Mouse (Mus musculus) erythroid progenitor cell, adult 5-6 weeks (primary cell): ENCODE measurements around the gene Rnf182. TPM values are rescaled to one million over a fixed set of nuclear protein-coding genes. Genes with fewer than 3 reads are reported as not detected.

Experiments used
- ATAC-seq: replicated peaks from 2 replicates; pipeline ENCODE4 v1.8.0; 2016; ENCODE audit warnings: moderate number of reproducible peaks, mild to moderate bottlenecking, moderate TSS enrichment, inconsistent platforms; ENCODE audit not compliant: poor library complexity, low FRiP score, severe bottlenecking
- total RNA-seq, 2 experiments: library from RNA; stranded (forward) in 1 of 2; stranded (reverse) in 1 of 2; fragments of 150-400 nt in 1 of 2; fragments of 186-747, 209-891 nt in 1 of 2; gene quantifications; 2 replicates each; pipeline versions ENCODE4 v1.2.3 to v1.2.4; 2015 to 2017; ENCODE audit warnings: low replicate concordance in 2 of 2

Rnf182 gene
- total RNA-seq, 2 experiments from 2014 or later: not detected

DNA sequence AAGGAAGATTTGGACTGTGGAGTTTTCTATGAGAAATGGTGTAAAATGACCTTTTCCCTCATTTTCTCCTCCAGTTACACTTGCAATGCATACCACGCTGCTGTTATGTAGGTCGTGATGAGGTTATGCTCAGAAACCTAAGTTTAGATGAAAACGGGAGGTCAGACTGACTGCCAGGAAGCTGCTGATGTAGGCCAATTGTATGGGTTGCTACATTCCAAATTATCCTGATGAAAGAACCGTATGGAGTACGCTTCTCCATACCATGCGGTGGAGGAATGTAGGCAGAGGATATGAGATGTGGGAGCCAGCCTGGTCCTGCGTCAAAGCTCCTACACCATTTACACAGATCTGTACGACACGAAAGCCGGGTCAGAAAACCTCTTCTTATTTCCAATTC, 72.6 kb downstream of the Rnf182 start:
- ATAC-seq: no peak

DNA sequence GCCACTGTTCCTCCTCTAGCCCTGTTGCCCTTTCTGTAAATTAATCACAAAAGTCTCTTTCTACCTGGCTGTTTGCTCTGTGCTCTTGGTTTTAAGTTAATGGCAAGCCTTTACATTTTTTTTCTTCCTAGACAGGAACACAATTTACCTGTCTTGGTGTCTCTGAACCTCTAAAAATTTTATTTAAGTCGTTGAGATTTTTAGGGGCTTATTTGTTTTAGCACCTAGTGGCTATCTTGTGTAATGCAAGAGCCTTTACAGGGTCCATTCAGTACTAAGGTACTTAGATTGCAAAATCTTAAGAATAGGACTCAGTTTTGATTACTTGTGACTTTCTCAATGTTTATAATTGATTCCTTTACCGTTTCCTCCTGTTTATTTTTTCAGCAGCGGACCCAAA, 76.2 kb downstream of the Rnf182 start:
- no peak for ATAC-seq

DNA sequence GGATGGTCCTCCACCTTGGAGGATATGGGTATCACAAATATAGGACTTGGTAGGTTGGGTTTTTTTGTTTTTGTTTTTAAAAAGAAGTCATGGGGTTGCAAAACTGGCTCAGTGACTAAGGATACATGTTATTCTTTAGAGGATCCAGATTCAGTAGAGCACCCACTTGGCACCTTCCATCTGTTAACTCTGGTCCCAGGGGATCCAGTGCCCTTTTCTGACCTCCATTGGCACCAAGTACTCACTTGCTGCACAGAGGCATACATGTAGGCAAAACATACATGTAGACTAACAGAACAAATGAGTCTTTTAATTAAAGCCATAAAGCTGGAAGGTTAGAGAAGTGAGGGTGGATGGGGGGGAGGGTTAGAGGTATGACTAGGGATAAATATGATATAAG, 80.0 kb downstream of the Rnf182 start:
- no peak for ATAC-seq

DNA sequence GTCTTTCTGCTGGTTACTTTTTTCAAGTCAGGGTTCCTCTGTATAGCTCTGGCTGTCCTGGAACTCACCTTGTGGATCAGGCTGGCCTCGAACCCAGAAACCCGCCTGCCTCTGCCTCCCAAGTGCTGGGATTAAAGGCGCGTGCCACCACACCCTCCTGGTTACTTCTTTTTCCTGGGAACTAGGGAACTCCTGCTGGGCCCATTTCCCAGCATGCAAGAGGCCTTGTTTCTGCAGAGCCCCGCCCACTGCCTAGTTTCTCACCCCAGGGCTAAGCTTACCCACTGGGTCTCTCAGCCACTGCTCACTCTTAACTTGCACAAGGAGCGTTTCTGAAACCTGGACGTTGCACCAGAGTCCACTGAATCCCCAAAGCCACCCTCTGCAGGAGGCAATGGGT, 80.5 kb downstream of the Rnf182 start:
- ATAC-seq: no peak

DNA sequence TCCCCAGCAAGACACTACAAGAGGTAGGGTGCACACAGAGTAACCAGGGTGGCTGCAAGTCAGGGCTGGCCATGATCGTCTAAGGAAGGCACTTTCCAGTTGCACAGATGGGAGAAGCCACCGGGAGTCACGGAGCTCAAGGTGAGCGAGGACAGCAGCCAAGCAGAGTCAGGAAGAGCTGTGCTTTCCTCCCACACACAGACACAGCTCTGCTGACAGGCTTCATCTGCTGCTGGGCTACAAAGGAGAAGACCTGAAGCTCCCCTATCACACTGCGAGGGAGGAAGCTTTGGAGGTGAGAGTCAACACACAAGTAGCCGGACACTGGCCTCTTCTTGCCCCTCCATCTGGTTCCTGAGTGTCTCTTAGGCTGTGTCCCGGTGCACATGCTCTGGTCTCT, 83.0 kb downstream of the Rnf182 start:
- no peak for ATAC-seq

DNA sequence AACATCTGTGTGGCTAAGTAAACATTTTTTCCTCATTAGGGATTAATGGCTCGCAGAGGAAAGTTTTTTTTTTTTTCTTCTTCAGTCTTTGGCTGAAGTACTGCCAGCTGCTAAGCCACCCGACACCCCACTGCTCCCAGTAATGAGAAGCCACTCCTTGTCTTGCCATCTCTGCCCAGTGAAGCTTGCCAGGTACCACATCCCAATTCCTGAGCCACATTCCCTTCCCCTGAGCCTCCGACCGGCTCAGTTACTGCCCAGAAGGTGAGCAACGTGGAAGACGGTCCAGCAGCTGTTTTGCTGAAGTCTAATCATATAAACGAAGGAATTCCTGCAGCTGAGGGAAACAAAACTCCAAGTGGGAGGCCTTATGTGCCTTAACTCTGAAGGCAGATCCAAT, 88.0 kb downstream of the Rnf182 start:
- ATAC-seq: no peak

DNA sequence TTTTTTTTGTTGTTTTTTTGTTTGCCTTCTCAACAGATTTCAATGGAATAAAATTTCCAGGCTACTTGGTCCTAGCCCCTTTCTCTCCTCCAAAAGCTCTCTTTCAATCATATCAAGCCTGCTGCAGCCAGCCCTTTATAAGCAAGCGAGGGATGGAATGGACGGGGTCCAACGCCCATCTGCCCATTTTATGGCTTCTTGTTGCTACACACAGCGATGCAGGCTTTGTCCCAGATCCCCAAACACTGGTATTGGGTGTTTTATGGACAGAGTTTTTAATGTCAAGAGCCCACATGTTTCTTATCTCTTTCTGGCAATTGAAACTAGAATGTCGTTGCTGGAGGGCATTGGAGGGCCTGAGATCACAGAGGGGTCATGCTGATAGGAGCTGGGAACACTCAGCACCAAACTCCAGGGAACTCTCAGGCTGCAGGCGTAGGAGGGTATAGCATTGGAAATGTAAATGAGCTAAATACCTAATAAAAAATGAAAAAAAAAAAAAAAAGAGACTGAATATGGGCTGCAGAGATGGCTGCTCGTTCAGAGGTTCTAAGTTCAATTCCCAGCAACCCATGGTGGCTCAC, 89.1 kb downstream of the Rnf182 start:
- ATAC-seq: no peak

DNA sequence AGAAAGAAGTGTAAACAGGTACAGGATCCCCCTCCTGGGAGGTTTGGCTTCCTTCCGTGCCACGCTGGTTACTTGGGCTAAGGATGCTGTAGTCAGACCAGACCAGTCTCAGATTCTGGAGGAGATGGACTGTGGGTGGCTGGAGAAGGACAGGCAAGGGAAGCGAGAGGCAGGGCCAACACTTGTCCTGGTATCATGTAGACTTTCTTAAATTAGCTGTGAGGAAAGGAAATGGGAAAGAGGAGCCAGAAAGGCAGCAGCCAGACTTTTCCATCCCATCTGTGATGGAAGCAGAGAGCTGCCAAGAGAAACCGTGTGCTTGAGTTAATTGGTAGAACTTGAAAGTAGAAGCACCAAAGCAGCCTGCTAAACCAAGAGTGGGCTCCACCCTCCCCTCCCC, 90.9 kb downstream of the Rnf182 start:
- ATAC-seq: no peak

DNA sequence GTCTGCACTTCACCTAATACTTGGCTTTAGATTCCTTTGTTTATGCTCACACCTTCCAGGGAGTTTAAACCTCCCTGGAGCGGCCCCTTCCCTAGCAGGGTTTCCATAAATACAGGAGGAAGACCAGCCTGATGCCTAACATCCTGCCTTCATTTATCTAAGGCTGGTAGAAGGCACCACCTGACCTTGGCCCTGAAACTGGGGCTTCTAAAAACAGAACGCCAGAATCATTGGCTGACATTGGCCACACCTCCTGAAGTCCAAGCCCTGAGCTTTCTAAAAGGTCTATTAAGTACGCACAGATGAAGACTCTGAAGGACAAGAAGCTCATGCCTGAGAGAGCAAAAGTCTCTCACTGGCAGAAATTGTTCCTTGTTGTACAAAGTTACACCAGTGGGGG, 94.0 kb downstream of the Rnf182 start:
- ATAC-seq: no peak

DNA sequence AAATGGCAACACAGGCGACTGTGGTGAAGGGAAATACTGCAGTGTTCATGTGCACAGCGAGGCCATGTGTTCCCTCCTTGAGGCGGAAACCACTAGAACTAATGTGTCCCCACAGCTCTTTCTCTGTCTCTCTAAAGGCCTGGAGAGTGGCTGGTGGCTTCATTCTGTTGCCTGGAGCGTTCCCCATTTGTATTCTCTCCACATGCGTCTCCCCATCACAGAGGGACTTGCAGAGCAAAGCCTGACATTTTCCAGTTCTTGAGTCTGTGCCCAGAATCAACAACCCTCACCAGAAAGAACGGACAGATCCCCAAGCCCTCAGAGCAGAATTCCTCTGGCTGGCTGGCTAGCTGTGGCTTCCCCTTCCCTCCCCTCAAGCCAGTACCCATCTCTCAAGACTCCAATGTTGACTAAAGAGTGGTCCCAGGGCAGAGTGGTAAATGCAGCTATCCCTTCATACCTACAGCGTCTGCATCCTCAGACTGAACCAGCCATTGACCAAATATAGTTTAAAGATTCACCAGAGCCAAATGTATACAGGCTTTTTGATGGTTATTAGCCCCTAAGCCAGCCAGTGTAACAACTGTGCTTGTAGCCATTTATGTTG, 96.3 kb downstream of the Rnf182 start:
- no peak for ATAC-seq

DNA sequence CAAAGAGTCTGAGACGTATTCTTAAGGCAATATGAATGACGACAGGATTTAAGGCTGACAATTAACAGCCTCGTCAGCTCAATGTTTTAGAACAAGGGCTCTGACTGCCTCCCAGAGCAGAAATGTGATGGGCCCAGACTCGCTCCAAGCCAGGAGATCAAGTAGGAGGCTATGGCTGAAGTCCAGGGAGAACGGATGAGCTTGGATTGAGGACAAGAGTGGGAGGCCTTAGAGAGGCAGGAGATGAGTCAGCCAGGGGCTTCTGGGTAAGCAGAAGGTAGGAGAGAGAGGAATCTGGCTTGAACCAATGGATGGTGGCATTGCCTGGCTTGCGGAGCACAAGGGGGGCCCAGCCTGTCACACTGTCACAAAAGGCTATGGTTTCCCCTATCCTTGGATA, 99.2 kb downstream of the Rnf182 start:
- no peak for ATAC-seq

DNA sequence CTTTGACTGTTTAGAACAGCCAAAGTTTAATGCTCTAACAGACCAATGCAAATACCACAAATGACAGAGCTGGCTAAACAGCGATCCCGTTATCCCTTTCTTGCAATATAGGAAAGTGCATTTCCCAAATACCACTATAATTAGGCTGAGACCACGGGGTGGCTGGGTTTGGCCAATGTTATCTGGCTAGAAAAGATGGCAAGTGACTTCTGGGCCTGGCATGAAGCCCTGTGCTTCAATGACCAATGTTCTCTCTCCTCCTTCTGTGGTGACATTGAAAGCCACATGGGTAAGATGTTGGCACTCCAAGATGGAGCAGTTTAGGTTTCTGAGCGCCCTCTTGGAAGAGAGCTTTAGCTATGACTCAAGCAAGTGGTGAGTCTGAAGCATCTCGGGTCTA, 100.0 kb downstream of the Rnf182 start:
- ATAC-seq: no peak

DNA sequence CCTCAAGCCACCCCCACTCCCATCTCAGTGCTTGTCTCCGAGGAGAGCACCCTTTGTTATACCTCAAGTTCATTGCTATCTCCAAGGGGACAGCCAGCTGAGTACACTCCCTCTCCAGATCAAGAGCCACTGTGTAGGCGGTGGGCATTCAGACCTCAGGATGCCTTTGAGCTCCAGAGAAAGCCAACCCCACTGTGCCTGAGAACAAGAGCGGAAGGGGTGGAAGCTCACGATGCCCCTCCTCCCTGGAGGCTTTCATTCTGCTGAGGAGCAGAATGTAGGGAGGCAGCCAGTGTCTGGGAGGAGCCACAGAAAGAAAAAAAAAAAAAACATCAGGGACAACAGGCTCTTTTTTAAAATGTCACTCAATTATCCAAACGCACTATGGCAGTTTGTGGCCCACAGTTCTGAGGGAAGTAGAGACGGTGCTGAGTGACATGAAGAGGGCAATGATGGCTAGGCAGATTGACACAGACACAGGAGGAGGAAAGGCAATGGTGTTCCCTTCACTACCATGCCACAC, 101.1 kb downstream of the Rnf182 start:
- ATAC-seq: no peak

DNA sequence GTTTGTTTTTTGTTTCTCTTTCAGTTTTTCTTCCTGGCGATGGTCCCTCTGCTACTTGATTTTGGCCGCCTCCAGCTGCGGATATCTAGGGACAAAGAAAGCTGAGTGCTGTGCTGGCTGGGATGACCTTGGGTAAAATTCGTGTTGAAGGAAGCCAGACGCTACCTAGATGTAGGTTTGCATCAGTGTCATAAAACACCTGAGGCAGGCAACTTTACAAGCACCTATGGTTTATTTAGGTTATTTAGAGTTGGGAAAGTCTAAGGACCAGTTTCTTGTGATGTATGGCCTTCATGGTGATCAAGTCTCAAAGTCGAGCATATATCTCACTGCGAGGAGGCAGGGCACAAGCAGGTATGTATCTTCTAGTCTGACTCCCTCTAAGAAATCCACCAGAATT, 102.7 kb downstream of the Rnf182 start:
- no peak for ATAC-seq

DNA sequence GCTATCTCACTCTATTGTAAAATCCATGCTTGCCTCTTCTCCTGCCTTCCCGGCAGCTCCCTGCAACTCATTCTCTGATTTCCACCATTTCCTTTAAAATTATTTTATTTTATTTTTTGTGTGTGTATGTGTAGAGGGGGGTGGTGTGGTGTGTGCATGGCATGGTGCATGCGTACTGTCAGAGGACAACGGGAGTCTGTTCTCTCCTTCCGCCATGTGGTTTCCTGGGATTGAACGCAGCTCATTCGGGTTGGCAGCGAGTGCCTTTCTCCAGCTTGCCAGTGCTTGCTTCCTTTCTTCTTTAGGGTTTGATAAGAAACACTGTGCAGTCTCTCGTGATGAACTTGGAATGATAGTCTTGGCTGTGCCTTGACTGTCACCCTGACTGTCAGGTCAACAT, 105.0 kb downstream of the Rnf182 start:
- no peak for ATAC-seq

Other genes with a start within 250 kb of the Rnf182 start
- 45.8 and 87.6 TPM in 2 replicates for gene Nol7, start 217.3 kb upstream of the Rnf182 start, total RNA-seq (2015; ENCODE audit: low replicate concordance)
- gene Nol7, start 217.3 kb upstream of the Rnf182 start, total RNA-seq (2017; ENCODE audit: low replicate concordance): 33.4 and 107 TPM in 2 replicates
- gene Ranbp9, start 134.4 kb upstream of the Rnf182 start, total RNA-seq (2015; ENCODE audit: low replicate concordance): 23.9 and 51.9 TPM in 2 replicates
- gene Ranbp9, start 134.4 kb upstream of the Rnf182 start, total RNA-seq (2017; ENCODE audit: low replicate concordance): 41.1 and 43.3 TPM in 2 replicates
- 8.6 and 11.3 TPM in 2 replicates for gene Mcur1, start 55.5 kb upstream of the Rnf182 start, total RNA-seq (2015; ENCODE audit: low replicate concordance)
- 4.7 and 16.6 TPM in 2 replicates for gene Mcur1, start 55.5 kb upstream of the Rnf182 start, total RNA-seq (2017; ENCODE audit: low replicate concordance)
- 4.2 TPM in 1 of 2 replicates, not detected in the other for gene Cd83, start 169.1 kb downstream of the Rnf182 start, total RNA-seq (2015; ENCODE audit: low replicate concordance)
- gene Cd83, start 169.1 kb downstream of the Rnf182 start, total RNA-seq (2017; ENCODE audit: low replicate concordance): 1.4 and 3.1 TPM in 2 replicates